Mouse (Mus musculus): ENCODE data around the gene Tbc1d14.

The Tbc1d14 gene

GRCm38 (mm10) chr5:36553886-36554285 is 39.2 kb downstream of the Tbc1d14 start:
- no peak for DNase-seq (ENCODE audit: low spot score)

- no peak for DNase-seq (ENCODE audit: low spot score)
Measured at GRCm38 (mm10) chr5:36553056-36553606, 39.9 kb downstream of the Tbc1d14 start.

GRCm38 (mm10) chr5:36552391-36552790 is 40.7 kb downstream of the Tbc1d14 start:
- no peak for DNase-seq (ENCODE audit: low spot score)

- no peak for DNase-seq (ENCODE audit: low spot score)
Measured at GRCm38 (mm10) chr5:36549243-36549642, 43.8 kb downstream of the Tbc1d14 start.

DNA sequence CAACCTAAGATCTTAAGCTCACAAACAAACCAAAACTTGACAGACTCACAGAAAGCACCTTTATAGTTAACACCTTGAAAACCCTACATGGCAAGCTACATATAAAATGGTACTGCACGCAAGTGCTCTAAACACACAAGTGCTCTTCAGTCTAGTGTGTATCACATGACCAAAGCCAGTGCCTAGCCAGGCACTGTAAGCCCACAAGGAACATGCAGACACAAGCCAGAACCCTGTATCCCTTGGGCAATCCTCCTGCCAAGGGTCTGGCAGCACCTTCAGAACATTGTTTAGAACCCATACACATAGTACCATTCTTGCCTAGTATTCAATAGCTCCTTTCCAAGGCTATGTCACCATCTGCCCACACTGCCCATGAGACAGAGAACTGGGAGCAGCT is 48.3 kb downstream of the Tbc1d14 start:
- DNase-seq (ENCODE audit: low spot score), result no peak

GRCm38 (mm10) chr5:36540928-36541327 is 52.1 kb downstream of the Tbc1d14 start:
- DNase-seq (ENCODE audit: low spot score), result no peak

DNA sequence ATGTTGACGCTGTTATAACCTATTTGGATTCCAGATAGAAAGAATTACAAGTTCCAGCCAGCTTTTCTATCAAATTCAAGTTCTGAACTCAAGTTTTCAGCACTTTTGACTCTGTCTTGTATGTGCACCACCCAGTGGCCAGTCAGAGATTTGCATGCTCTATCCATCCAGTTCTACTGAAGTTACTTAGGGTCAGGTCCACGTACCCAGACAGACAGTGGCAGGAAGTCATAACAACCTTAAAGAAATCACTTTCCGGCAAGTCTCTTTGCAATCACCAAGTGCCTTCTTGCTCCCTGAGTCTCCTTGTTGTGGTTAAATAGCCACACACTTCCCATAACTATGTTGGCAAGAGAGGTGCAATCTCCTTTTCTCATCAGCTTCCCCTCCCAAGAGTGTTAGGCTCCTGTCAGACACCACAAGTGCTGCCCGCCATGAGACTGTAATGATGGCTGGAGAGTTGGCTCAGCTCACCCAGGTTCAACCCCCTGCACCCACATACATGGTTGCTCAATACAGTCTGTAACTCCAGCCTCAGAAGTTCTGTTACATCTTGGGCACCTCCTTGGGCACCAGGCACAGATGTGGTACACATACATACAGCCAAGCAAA is 54.4 kb downstream of the Tbc1d14 start:
- DNase-seq (ENCODE audit: low spot score), result peak; percentile 67

DNA sequence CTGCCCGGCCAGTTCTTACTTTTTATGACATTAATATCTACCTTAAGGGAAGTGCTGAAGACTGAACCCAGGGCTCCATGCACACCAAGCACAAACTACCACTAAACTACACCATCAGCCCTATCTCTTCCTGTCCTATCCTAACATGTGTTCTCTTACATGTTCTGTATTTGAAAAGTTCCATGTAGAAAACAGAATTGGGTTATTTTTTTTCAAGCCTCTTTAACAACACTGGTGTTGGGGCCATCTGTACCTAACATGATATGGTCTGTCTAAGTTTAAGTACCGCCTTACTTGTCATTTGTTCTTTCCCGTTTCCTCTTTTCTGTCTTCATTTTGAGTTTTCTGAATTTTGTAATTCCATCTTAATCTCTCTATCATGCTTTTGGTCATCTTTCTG is 56.7 kb downstream of the Tbc1d14 start:
- DNase-seq (ENCODE audit: low spot score), result no peak

DNA sequence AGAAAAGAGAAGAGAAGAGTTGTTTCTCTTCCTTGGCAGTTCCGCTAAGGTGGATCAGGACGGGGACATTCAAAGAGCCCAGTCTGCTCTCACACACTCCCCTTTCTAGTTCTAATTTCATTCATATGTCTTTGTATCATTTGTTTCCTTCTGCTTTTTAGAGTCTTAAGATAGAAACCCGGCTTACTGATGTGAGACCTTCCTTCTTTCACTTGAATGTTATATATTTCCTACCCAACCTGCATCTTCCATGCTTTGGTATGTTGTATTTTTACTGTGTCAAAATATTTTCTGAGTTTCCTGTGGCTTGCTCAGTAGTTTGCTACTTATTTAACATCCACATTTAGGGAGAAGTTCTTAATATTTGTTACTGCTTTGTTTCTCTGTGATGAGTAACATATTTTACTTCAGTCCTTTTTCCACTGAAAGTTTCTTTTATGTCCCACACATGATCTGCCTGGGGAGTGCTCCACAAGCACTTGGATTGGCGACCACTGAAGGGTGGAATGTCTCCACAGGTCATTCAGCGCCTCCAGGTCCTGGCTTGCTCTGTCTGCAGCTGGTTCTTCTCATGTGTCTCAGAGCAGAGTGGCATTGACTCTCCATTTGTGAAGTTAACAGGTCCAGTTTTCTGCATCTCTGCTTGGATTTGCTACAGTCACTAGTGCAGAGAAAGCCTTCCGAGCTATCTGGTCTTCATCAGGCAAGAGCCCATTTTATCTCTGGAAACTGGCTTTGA is 57.5 kb downstream of the Tbc1d14 start:
- no peak for DNase-seq (ENCODE audit: low spot score)

GRCm38 (mm10) chr5:36534455-36535030 is 58.5 kb downstream of the Tbc1d14 start:
- DNase-seq (ENCODE audit: low spot score), result no peak

- DNase-seq (ENCODE audit: low spot score), result peak; percentile 97
Measured at GRCm38 (mm10) chr5:36530129-36530751, 62.8 kb downstream of the Tbc1d14 start.

- DNase-seq (ENCODE audit: low spot score), result no peak
Measured at GRCm38 (mm10) chr5:36529698-36530097, 63.4 kb downstream of the Tbc1d14 start.

DNA sequence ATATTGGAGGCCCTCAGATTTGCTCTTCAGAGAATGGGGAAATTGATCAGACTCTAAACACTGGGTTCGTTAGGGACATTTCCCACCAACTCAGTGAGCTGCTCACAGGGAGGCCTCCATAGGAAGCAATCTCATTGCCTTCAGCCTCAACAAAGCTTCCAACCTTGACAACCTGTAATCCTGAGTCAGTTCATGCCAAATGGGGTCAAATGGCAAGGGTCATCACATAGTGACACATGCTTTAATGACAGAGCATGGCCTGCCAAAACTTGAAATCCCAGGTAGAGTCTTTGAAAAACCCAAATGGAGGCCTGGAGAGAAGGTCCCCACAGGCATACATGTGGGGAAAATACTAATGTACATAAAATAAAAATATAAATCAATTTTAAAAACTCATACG is 66.2 kb downstream of the Tbc1d14 start:
- no peak for DNase-seq (ENCODE audit: low spot score)

- DNase-seq (ENCODE audit: low spot score), result no peak
Measured at GRCm38 (mm10) chr5:36526274-36526673, 66.8 kb downstream of the Tbc1d14 start.

DNA sequence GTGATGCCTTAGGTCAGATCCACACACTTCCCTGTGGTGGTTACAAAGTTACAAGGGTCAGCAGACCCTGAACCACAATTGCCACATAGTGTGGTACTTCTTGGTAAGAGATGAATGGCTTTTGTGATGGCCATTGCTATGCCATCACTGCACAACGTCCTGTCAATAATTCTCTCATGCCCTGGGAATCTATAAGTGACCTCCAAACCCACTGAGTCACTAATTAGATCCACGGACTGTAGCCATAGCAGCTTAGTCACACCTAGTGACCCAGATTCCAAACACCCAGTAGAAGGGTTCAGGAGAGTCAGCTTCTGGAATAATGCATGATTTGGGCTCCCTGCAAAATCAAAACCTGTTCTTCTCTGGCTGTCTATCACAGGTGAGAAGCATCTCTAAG is 67.9 kb downstream of the Tbc1d14 start:
- DNase-seq (ENCODE audit: low spot score), result no peak

DNA sequence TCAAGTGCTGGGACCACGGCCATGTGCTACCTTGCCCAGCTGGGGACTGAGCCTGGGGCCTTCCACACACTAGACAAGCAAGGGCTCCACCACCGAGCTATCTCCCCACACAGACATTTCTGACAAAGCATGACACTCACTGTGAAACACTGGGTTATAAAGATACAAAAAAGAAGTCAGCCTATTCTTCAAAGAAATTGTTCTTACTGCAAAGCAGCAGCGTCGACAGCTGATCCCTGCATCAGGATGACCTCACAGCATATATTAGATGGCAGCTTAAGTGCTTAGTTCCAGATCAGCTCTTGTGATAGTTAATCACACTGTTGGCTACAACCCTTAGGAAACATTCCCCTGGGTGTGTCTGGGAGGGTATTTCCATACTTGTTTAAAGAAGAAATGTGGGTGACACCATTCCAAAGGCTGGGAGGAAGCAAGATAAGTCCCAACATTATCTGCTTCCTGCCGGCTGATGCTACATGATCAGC is 69.8 kb downstream of the Tbc1d14 start:
- DNase-seq (ENCODE audit: low spot score), result no peak

DNA sequence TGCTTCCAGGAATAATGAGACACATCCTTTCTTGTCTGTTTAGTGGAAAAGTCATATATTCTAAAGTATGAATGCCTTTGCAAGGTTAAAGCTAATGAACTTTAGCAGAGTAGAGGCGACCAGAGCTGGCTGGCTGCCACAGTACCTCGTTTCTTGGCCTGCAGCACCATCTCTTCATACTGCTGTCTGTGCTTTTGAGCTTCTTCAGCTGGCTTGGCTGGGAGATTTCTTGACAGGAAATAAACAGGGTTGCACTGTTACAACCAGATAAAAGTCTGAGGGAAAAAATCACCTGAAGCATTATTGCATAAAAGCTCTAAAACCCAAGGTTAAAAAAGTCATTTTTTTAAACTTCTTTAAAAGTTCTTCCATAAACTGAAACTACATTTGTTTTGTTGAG is 70.3 kb downstream of the Tbc1d14 start:
- no peak for DNase-seq (ENCODE audit: low spot score)

GRCm38 (mm10) chr5:36519751-36520150 is 73.3 kb downstream of the Tbc1d14 start:
- DNase-seq (ENCODE audit: low spot score), result no peak

GRCm38 (mm10) chr5:36517596-36517995 is 75.5 kb downstream of the Tbc1d14 start:
- DNase-seq (ENCODE audit: low spot score), result no peak

- DNase-seq (ENCODE audit: low spot score), result no peak
Measured at GRCm38 (mm10) chr5:36515558-36515957, 77.5 kb downstream of the Tbc1d14 start.

- no peak for DNase-seq (ENCODE audit: low spot score)
Measured at GRCm38 (mm10) chr5:36515126-36515525, 78.0 kb downstream of the Tbc1d14 start.

DNA sequence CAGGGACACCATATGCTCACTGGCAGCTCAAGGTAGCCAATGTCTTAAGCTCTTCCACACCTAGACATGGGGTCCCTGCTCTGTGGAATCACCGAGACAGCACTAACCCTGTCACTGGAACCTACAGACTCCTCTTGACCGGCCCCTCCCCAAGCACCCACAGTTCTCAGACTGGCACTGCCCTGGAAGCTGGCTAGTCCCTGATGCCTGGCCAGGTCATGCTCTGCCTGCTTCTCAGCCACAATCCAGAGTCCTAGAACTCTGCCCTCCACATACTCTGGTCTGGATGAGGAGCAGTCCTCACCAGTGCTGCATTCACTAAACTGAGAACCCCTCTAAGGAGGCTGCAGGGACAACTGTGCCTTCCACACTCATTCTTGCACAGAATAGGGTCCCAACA is 82.1 kb downstream of the Tbc1d14 start:
- no peak for DNase-seq (ENCODE audit: low spot score)

DNA sequence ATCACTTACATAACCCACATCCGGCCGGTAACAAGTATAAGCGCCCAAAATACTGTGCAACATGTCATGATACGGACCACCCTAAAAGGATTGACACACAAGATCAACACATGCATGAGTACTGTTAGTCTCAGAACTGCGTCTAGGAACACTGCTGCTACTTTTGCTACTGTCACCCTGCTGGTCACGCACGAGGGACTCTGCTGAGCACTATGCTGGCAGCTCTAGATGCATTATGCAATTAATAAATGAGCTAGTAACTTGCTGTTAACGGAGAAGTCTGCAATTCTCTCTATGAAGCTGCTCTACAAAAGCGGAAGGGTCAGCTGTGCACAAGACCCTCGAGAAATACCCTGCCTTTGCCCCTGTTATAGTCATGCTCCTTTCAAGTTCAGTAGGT is 84.7 kb downstream of the Tbc1d14 start:
- DNase-seq (ENCODE audit: low spot score), result no peak

Measured in embryo, embryonic 10.5 days (tissue).